Mouse (Mus musculus): ENCODE data around the gene Lrrc43. TPM values are rescaled to one million over a fixed set of nuclear protein-coding genes. Genes with fewer than 3 reads are reported as not detected.

The Lrrc43 gene
- total RNA-seq (2012; rRNA removed) (not detected in 2 replicates), total RNA-seq (2014; rRNA removed) (not detected in 2 replicates), polyA plus RNA-seq (2012; ENCODE audit: insufficient read length, low read depth) (not detected in 2 replicates)

DNA sequence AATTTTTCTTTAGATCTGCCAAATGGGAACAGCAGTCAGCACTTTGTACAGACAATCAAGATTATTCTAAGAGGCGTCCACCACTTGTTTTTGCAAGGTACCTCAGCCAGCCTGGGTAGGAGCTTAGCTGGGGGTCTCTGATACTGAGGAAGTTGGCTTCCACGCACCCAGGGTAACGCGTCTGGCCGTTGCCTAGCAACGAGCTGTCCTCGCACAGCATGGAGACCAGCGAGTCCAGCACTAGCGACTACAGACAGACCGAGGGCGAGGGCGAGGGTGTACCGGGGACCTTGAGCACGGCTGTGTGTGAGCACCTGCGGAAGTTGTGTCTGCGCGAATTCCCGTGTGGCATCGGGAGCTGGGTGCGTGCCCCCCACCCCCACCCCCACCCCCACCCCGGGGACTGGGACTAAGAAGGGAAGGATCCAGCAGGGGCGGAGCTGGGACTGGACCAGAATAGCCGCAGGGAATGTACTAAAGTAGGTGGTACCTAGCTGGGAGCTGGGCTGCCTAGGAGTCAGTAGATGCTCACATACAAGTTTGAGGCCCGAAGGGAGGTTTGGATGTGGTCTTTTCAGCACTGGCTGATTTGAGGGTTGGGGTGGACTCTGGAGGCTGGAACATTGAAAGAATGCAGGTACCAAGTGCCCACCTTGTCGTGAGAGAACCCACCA is at the start of gene Lrrc43, which contains the start of gene Il31:
Gene Lrrc43, plus strand, starts transcription at position 194 of the 674 bp plus-strand sequence.
Gene Il31, minus strand, starts transcription at position 378 of the 674 bp plus-strand sequence.
- Histone ChIP-seq H3K4me1 (ENCODE audit: control insufficient read depth in 1 of 2, insufficient read depth in 2 of 2) (peaks cover 8 to 15% of the 10 kb centered on the region in 2 experiments), H3K79me2 (replicated peaks; ENCODE audit: control insufficient read depth, extremely low read depth, insufficient read depth, poor library complexity, severe bottlenecking) (no peaks in the 10 kb centered on the region), H3K4me3 (replicated peaks in 1 of 3; ENCODE audit: low read depth in 2 of 3, low read length in 2 of 3, poor library complexity in 1 of 3) (no peak within 1 kb of the TSS), H3K9ac (ENCODE audit: insufficient read depth, low read depth) (no peak within 1 kb of the TSS), H3K36me3 (replicated peaks in 1 of 2; ENCODE audit: control insufficient read depth in 1 of 2, insufficient read depth in 1 of 2, low read length in 1 of 2) (no peaks in the 10 kb centered on the region), H3K9me3 (replicated peaks; ENCODE audit: low read length) (no peaks in the 10 kb centered on the region), H3K27me3 (replicated peaks) (no peaks in the 10 kb centered on the region), H3K27ac (ENCODE audit: insufficient read depth, low read depth) (no peak within 1 kb of the TSS), H3K4me2 (ENCODE audit: insufficient read depth, low read depth, poor library complexity, severe bottlenecking) (no peak within 1 kb of the TSS)
- TF ChIP-seq CHD2 (IDR thresholded peaks at IDR 0.05; ENCODE audit: low read length) (no peak), JUN (IDR thresholded peaks at IDR 0.05; ENCODE audit: insufficient read depth, low read depth, low read length) (no peak), JUND (conservative IDR thresholded peaks at IDR 0.05; ENCODE audit: low read depth, low read length) (no peak), IRF4 (IDR thresholded peaks at IDR 0.05; ENCODE audit: low read depth, low read length) (no peak), MEF2A (IDR thresholded peaks at IDR 0.05; ENCODE audit: borderline replicate concordance, low read depth, low read length) (no peak), ZC3H11A (IDR thresholded peaks at IDR 0.05; ENCODE audit: low read depth, low read length) (no peak), MAZ (IDR thresholded peaks at IDR 0.05; ENCODE audit: low read depth, low read length) (no peak), SIN3A (IDR thresholded peaks at IDR 0.05; ENCODE audit: low read length) (no peak), BHLHE40 (IDR thresholded peaks at IDR 0.05; ENCODE audit: low read depth, low read length) (no peak), POLR2A (IDR thresholded peaks at IDR 0.05; ENCODE audit: low read depth, low read length) (no peak), RAD21 (IDR thresholded peaks at IDR 0.05; ENCODE audit: low read depth, low read length) (no peak), TCF12 (IDR thresholded peaks at IDR 0.05; ENCODE audit: low read depth, low read length) (no peak), NELFE (IDR thresholded peaks at IDR 0.05; ENCODE audit: low read depth, low read length) (no peak), USF1 (IDR thresholded peaks at IDR 0.05; ENCODE audit: low read depth, low read length) (no peak), USF2 (conservative IDR thresholded peaks at IDR 0.05; ENCODE audit: low read depth, low read length) (no peak), TBP (conservative IDR thresholded peaks at IDR 0.05; ENCODE audit: low read depth, low read length) (no peak), CHD1 (IDR thresholded peaks at IDR 0.05; ENCODE audit: low read depth, low read length) (no peak)
- DNase-seq (ENCODE audit: extremely low read depth) = no peak
- dilution Hi-C loops (cut with MboI; ENCODE audit: extremely low pct_ligation_motif_present, extremely low pct_unique_long_range_greater_than_20kb, low sequenced_read_pairs) (no loop called here), in situ Hi-C loops (cut with MboI; ENCODE audit: low pct_ligation_motif_present, low pct_unique_long_range_greater_than_20kb, low sequenced_read_pairs) (no loop called here)

- no peak for TF ChIP-seq MAX (IDR thresholded peaks at IDR 0.05; ENCODE audit: low read length)
- no peak for TF ChIP-seq PAX5 (IDR thresholded peaks at IDR 0.05; ENCODE audit: low read length)
- no peak for TF ChIP-seq CHD2 (IDR thresholded peaks at IDR 0.05; ENCODE audit: low read length)
- no peak for TF ChIP-seq E2F4 (IDR thresholded peaks at IDR 0.05; ENCODE audit: insufficient replicate concordance, low read depth, low read length)
- no peak for TF ChIP-seq JUND (conservative IDR thresholded peaks at IDR 0.05; ENCODE audit: low read depth, low read length)
- TF ChIP-seq POLR2AphosphoS2 (IDR thresholded peaks at IDR 0.05; ENCODE audit: low read depth, low read length) = no peak
- TF ChIP-seq TBP (conservative IDR thresholded peaks at IDR 0.05; ENCODE audit: low read depth, low read length) = no peak
- TF ChIP-seq MEF2A (IDR thresholded peaks at IDR 0.05; ENCODE audit: borderline replicate concordance, low read depth, low read length) = no peak
- TF ChIP-seq NELFE (IDR thresholded peaks at IDR 0.05; ENCODE audit: low read depth, low read length) = no peak
- Histone ChIP-seq H3K9ac (ENCODE audit: insufficient read depth, low read depth) (no peak overlapping the region), H3K36me3 (replicated peaks in 1 of 2; ENCODE audit: control insufficient read depth in 1 of 2, insufficient read depth in 1 of 2, low read length in 1 of 2) (peaks cover 24 to 65% of the 10 kb centered on the region in 2 experiments), H3K4me1 (ENCODE audit: control insufficient read depth in 1 of 2, insufficient read depth in 2 of 2) (peaks cover 7 to 15% of the 10 kb centered on the region in 2 experiments), H3K27ac (ENCODE audit: insufficient read depth, low read depth) (no peak overlapping the region), H3K79me2 (replicated peaks; ENCODE audit: control insufficient read depth, extremely low read depth, insufficient read depth, poor library complexity, severe bottlenecking) (no peaks in the 10 kb centered on the region; the same call in 1 of the 2 replicates), H3K4me2 (ENCODE audit: insufficient read depth, low read depth, poor library complexity, severe bottlenecking) (no peak overlapping the region), H3K4me3 (replicated peaks in 1 of 3; ENCODE audit: low read depth in 2 of 3, low read length in 2 of 3, poor library complexity in 1 of 3) (no peak overlapping the region), H3K9me3 (replicated peaks; ENCODE audit: low read length) (no peaks in the 10 kb centered on the region), H3K27me3 (replicated peaks) (no peaks in the 10 kb centered on the region)
- dilution Hi-C loops (cut with MboI; ENCODE audit: extremely low pct_ligation_motif_present, extremely low pct_unique_long_range_greater_than_20kb, low sequenced_read_pairs) = no loop called here
- no peak for DNase-seq (ENCODE audit: extremely low read depth)
- in situ Hi-C loops (cut with MboI; ENCODE audit: low pct_ligation_motif_present, low pct_unique_long_range_greater_than_20kb, low sequenced_read_pairs) = no loop called here
Measured at GRCm38 (mm10) chr5:123439312-123439711, 49.8 kb upstream of the Lrrc43 start.
